Mouse (Mus musculus) stomach, postnatal 0 days (tissue): ENCODE results near the gene Cd3eap.

Source experiments
- CTCF ChIP-seq: IDR thresholded peaks from 2 replicates; pipeline ENCODE4 v1.5.1; 2016; ENCODE audit warnings: antibody characterized with exemption, low read depth, mild to moderate bottlenecking, moderate library complexity
- EP300 ChIP-seq: optimal IDR thresholded peaks from 2 replicates; pipeline ENCODE3; 2016; ENCODE audit warnings: antibody characterized with exemption

DNA sequence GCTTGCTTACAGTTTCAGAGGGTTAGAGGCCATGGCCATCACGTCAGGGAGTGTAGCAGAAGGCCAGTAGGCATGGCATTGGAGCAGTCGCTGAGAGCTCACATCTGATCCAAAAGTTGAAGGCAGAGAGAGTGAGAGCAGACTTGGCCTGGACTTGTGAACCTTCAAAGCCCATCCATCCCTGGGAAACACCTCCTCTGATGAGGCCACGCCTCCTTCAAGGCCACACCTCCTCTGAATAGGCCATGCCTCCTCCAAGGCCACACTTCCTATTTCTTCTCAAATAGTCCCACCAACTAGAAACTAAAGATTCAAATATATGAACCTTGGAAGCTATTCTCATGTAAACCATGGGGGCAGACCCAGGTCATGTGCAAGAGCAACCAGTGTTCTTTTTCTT is 23.7 kb downstream of the Cd3eap start:
- no peak for TF ChIP-seq CTCF
- TF ChIP-seq EP300 = no peak
